Comparison of ENCODE assay signal across 23 mouse cellular contexts in genomic region chr6:37242100-37242768, GRCm38 (mm10). TPM values are rescaled to one million over a fixed set of nuclear protein-coding genes. Genes with fewer than 3 reads are reported as not detected.
DNase-seq lines count a peak whose midpoint lies in the region; ATAC-seq lines count a peak whose summit lies in the region.
"Had no signal": no experiment of that assay in that cellular context is flagged by ENCODE, and none has a peak within 500 bp of the region (broad histone marks: within the 10 kb centered on the region; RNA-seq: fewer than 3 reads in every experiment).

No protein-coding gene starts in this region.

- 64% methylated on average over 6 of the region's 6 CpGs for WGBS in forebrain, embryonic 13.5 days
- WGBS in forebrain, embryonic 12.5 days: 66% methylated on average over 6 of the region's 6 CpGs
- WGBS in heart, embryonic 13.5 days: 30% methylated on average over 6 of the region's 6 CpGs

- DNase-seq in heart, postnatal 25 days (ENCODE audit: low spot score): no peak
- peak; percentile 47 for DNase-seq in layer of hippocampus, adult 9-11 months
- DNase-seq in layer of hippocampus, adult 11-12 months (ENCODE audit: low spot score): no peak
- peak; percentile 83 for DNase-seq in brain, adult 2 months (ENCODE audit: low read depth, low spot score)
- no peak for DNase-seq in adrenal gland, adult 8-10 months
- DNase-seq: adrenal gland, adult 2 months; cerebellum, adult 9-11 months; kidney, adult 2 months; kidney, postnatal 10 days; liver, embryonic 13.5 days; lung, embryonic 14.5 days; lung, postnatal 36 days; right cerebral cortex, postnatal 14 days; thymus, adult 18-20 months had no signal

- intact Hi-C loops in heart, postnatal 25 days (cut with DNase I): no loop called here

- H3K27ac ChIP-seq in forebrain, embryonic 13.5 days: peak overlapping the region; percentile 0; the same call in 1 of the 2 replicates
- H3K27ac ChIP-seq in forebrain, embryonic 12.5 days: no peak overlapping the region
- H3K27ac ChIP-seq in heart, embryonic 13.5 days (replicated peaks): peak overlapping the region; percentile 55
- H3K27ac ChIP-seq: embryonic facial prominence, embryonic 12.5 days; hindbrain, embryonic 12.5 days; limb, embryonic 13.5 days; liver, embryonic 13.5 days had no signal

- 0 out of 2 replicates have a peak, but pooled peaks have one; percentile 34 for ATAC-seq in forebrain, embryonic 13.5 days
- no peak for ATAC-seq in forebrain, embryonic 12.5 days (ENCODE audit: low FRiP score)
- ATAC-seq in heart, embryonic 13.5 days (ENCODE audit: extremely low read depth, insufficient number of reproducible peaks, low FRiP score, low TSS enrichment): no peak
- ATAC-seq: inflammation-experienced regulatory T-cells, adult 6 months had no signal

- peaks cover 19% of the 10 kb centered on the region for H3K4me1 ChIP-seq in forebrain, embryonic 13.5 days
- peaks cover 19% of the 10 kb centered on the region for H3K4me1 ChIP-seq in forebrain, embryonic 12.5 days
- peaks cover 35% of the 10 kb centered on the region for H3K4me1 ChIP-seq in heart, embryonic 13.5 days
- H3K4me1 ChIP-seq: embryonic facial prominence, embryonic 12.5 days; liver, embryonic 13.5 days had no signal

- no peaks in the 10 kb centered on the region for H3K9me3 ChIP-seq in forebrain, embryonic 13.5 days (replicated peaks)
- no peaks in the 10 kb centered on the region for H3K9me3 ChIP-seq in forebrain, embryonic 12.5 days
- no peaks in the 10 kb centered on the region for H3K9me3 ChIP-seq in heart, embryonic 13.5 days
- H3K9me3 ChIP-seq: embryonic facial prominence, embryonic 12.5 days; hindbrain, embryonic 12.5 days; limb, embryonic 13.5 days; liver, embryonic 13.5 days had no signal

- H3K36me3 ChIP-seq in forebrain, embryonic 13.5 days (ENCODE audit: poor library complexity, severe bottlenecking): no peaks in the 10 kb centered on the region
- H3K36me3 ChIP-seq in forebrain, embryonic 12.5 days (replicated peaks): no peaks in the 10 kb centered on the region
- no peaks in the 10 kb centered on the region for H3K36me3 ChIP-seq in heart, embryonic 13.5 days
- H3K36me3 ChIP-seq: embryonic facial prominence, embryonic 12.5 days; hindbrain, embryonic 12.5 days; limb, embryonic 13.5 days; liver, embryonic 13.5 days had no signal

- H3K27me3 ChIP-seq in forebrain, embryonic 13.5 days: no peaks in the 10 kb centered on the region
- H3K27me3 ChIP-seq in forebrain, embryonic 12.5 days: no peaks in the 10 kb centered on the region
- H3K27me3 ChIP-seq in heart, embryonic 13.5 days (replicated peaks): no peaks in the 10 kb centered on the region
- H3K27me3 ChIP-seq: embryonic facial prominence, embryonic 12.5 days; hindbrain, embryonic 12.5 days; limb, embryonic 13.5 days; liver, embryonic 13.5 days had no signal

- no peak overlapping the region for H3K4me3 ChIP-seq in forebrain, embryonic 13.5 days
- H3K4me3 ChIP-seq in forebrain, embryonic 12.5 days (replicated peaks): no peak overlapping the region
- H3K4me3 ChIP-seq in heart, embryonic 13.5 days: no peak overlapping the region
- H3K4me3 ChIP-seq: embryonic facial prominence, embryonic 12.5 days; erythroblast, embryonic 14.5 days; hindbrain, embryonic 12.5 days; limb, embryonic 13.5 days; liver, embryonic 13.5 days had no signal

- no peak overlapping the region for H3K9ac ChIP-seq in forebrain, embryonic 13.5 days
- no peak overlapping the region for H3K9ac ChIP-seq in forebrain, embryonic 12.5 days
- no peak overlapping the region for H3K9ac ChIP-seq in heart, embryonic 13.5 days
- H3K9ac ChIP-seq: embryonic facial prominence, embryonic 12.5 days; hindbrain, embryonic 12.5 days; limb, embryonic 13.5 days; liver, embryonic 13.5 days; lung, embryonic 14.5 days had no signal

- no peak overlapping the region for H3K4me2 ChIP-seq in forebrain, embryonic 13.5 days
- H3K4me2 ChIP-seq in forebrain, embryonic 12.5 days: no peak overlapping the region
- H3K4me2 ChIP-seq in heart, embryonic 13.5 days: no peak overlapping the region
- H3K4me2 ChIP-seq: embryonic facial prominence, embryonic 12.5 days; hindbrain, embryonic 12.5 days; limb, embryonic 13.5 days; liver, embryonic 13.5 days; lung, embryonic 14.5 days had no signal

RNA-seq across cellular contexts. Expression of gene Dgki, which starts 57.8 kb away (rescaled TPM):
- polyA plus RNA-seq in forebrain, embryonic 13.5 days (2015; fragmentation: Nextera tagmentation; extraction: Ambion mirVana): 3.8 and 4.3 TPM in 2 replicates
- polyA plus RNA-seq in forebrain, embryonic 12.5 days (2016; fragmentation: Nextera tagmentation; extraction: Ambion mirVana): 4.0 and 4.1 TPM in 2 replicates
- 0.51 and 0.63 TPM in 2 replicates for polyA plus RNA-seq in heart, embryonic 13.5 days (2015; fragmentation: Nextera tagmentation; extraction: Ambion mirVana)
- under 1 TPM; 0.20 to 0.29 TPM for total RNA-seq in heart, postnatal 25 days (2021)
- total RNA-seq in adrenal gland, adult 8-10 months (2022): 1 to 10 TPM; 2.3 to 6.9 (median 4.9) TPM
- total RNA-seq: granulocyte monocyte progenitor cell, adult 5-6 weeks had no signal
- polyA plus RNA-seq: erythroblast, embryonic 14.5 days had no signal

Comparison
In these comparisons a context has a peak if more than half of its experiments do, and no peak if none do; other contexts are left out.
1. DNase-seq: peak in layer of hippocampus, adult 9-11 months (single experiment) and brain, adult 2 months (single experiment); none in heart, postnatal 25 days (single experiment), layer of hippocampus, adult 11-12 months (single experiment) and adrenal gland, adult 8-10 months (single experiment).